Mouse (Mus musculus) macrophage (primary cell): Measurements from ENCODE around the gene Ptprc. TPM values are rescaled to one million over a fixed set of nuclear protein-coding genes. Genes with fewer than 3 reads are reported as not detected.

Experiments
- H3K27ac ChIP-seq: fragments of 350-480 bp; formaldehyde crosslinking; 2 replicates; pipeline ENCODE4 v1.9.0; 2021
- H3K36me3 ChIP-seq: fragments of 350-480 bp; formaldehyde crosslinking; 2 replicates; pipeline ENCODE4 v1.9.0; 2021; ENCODE audit errors: inconsistent target
- H3K4me3 ChIP-seq: fragments of 350-480 bp; formaldehyde crosslinking; 2 replicates; pipeline ENCODE4 v1.9.0; 2021; ENCODE audit errors: inconsistent target
- H3K79me2 ChIP-seq: fragments of 350-480 bp; formaldehyde crosslinking; 2 replicates; pipeline ENCODE4 v1.9.0; 2021; ENCODE audit errors: inconsistent target
- WGBS: methylation state at CpG from one replicate; pipeline ENCODE4 v1.1.7; 2026; ENCODE audit warnings: inconsistent platforms; ENCODE audit not compliant: missing documents; 5-methylcytosine and 5-hydroxymethylcytosine counted together
- polyA plus RNA-seq: library from polyadenylated mRNA; stranded (reverse); fragments of 250-400 nt; gene quantifications from 3 replicates; pipeline ENCODE4 v1.2.4, GENCODE M21; 2018; ENCODE audit warnings: inconsistent platforms

Gene Ptprc
- polyA plus RNA-seq, 1 experiment from 2014 or later: 195 TPM

DNA sequence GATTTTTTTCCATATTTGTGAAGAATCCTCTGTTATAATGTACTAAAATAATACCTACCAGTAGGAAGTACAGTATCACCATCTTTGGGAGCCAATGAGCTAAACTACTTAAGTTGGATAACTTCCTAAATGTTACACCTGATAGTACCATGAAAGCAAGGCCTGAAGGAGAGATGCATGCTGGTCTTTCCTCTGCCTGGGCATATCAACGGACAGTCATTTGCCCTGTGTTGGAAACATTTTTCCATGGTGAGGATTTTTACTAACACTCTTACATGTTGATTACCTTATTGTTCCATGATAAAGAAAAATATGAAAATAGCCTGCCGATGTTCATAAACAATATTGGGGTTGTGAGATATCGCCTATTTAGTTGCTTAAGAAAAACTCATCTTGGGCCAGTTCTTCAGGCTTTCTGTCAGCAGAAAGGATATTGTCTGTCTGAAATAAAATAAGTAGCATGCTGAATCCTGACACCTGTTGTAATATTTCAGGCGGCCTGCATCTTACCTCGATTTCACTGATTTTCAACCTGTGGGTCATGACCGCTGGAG, 38.4 kb downstream of the Ptprc start:
- peaks cover 96% of the 10 kb centered on the region for H3K79me2 ChIP-seq
- peak overlapping the region; percentile 86 for H3K27ac ChIP-seq
- H3K36me3 ChIP-seq: 0 out of 2 replicates have a peak, but pooled peaks cover 9% of the 10 kb centered on the region
- no peak overlapping the region; the same call in 1 of the 2 replicates for H3K4me3 ChIP-seq
- WGBS: 70% methylated on average over 6 of the region's 6 CpGs

DNA sequence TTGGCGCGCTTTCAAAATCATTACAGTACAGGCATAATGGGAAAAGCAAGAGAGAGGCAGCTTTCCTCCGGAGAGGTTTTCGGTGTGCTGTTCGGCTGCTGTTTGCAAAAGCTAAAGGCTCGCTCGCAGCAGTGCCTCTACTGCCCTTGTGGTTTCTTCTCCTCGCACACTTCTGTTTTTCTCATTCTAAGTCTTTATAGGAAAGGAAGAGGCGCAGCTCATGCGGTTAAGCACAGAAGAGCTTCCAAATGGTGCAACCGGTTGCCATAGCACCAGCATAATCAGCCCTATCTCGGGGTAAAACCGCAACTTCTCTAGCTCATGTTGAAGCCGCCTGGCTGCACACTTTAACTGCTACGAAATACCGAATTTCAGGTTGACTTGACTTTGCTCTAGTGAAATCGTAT, 39.1 kb downstream of the Ptprc start:
- H3K36me3 ChIP-seq: 0 out of 2 replicates have a peak, but pooled peaks cover 9% of the 10 kb centered on the region
- H3K27ac ChIP-seq: peak overlapping the region; percentile 86
- peaks cover 96% of the 10 kb centered on the region for H3K79me2 ChIP-seq
- H3K4me3 ChIP-seq: peak overlapping the region; percentile 7; the same call in 1 of the 2 replicates
- under 1% methylated on average over 17 of the region's 17 CpGs for WGBS

DNA sequence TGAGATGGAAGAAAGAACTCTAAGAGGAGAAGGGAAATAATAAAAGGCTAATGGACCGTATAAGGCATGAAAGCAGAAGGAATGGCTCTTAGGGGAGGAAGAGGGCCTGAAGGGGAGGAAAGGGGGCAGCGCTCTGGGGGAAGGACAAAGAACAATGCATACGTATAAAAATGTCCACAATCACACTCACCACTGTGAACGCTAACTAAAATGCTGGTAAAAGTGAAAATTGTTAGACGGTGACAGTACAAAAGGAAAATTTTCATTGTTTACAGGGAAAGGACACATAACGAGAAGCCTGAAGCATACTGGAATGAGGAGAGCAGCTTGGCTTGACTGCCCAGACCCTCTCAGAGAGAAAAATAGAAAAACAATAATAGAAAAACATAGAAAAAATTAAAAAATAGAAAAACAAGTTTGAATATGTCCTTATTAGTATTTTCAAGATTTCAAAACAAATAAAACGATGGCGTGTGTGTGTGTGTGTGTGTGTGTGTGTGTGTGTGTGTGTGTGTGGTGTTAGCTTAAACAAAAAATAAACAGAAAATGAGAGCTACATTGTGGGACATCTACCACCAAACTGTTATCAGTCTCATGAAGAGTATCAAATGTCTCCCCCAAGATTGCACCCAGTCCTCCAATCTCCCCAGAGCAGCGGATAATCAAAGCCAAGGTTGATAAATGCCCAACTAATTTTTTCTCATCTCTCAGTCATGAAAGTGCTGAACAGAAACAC, 39.7 kb downstream of the Ptprc start:
- Histone ChIP-seq H3K36me3 (0 out of 2 replicates have a peak, but pooled peaks cover 6% of the 10 kb centered on the region), H3K4me3 (peak overlapping the region; percentile 7; the same call in 1 of the 2 replicates), H3K27ac (peak overlapping the region; percentile 86), H3K79me2 (peaks cover 96% of the 10 kb centered on the region)
- 26% methylated on average over 8 of the region's 9 CpGs for WGBS

DNA sequence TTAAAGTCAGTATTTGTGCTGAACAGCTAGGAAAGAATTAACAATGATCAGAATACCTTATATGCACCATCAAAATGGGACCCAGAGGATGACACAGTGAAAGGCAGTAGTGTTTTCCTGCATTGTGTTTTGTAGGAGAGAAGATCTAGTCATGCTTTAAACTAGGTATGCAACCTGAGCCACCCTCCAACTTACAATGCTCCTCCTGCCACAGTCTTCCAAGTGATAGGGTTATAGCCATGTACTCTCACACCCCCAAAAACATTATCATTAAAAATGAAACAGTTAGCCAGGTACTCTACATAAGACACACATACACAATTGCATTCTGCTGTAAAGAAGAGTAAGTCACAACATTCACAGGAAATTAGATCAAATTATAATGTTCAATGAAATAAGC, 40.4 kb downstream of the Ptprc start:
- Histone ChIP-seq H3K27ac (peak overlapping the region; percentile 86), H3K4me3 (no peak overlapping the region), H3K36me3 (no peaks in the 10 kb centered on the region), H3K79me2 (peaks cover 96% of the 10 kb centered on the region)

DNA sequence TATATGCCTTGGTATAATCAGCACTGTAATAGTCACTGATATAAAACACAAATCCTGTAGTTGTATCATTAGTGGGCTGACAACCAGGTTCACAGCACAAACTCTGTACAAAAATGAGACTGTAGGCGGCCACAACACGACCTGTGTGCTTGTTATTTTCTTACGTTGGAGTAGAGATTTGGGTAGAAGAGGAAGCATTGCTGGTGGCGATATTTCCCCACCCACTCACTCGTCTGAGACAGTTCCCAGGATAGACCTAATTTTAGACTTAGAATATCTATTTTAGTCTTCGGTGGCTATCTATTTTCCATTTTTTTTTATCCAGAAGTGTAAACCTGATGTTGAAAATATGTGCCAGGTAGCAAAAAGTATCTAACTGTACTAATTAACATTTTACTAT, 41.2 kb downstream of the Ptprc start:
- no peak overlapping the region for H3K4me3 ChIP-seq
- no peak overlapping the region for H3K27ac ChIP-seq
- H3K36me3 ChIP-seq: no peaks in the 10 kb centered on the region
- 20% methylated on average over 6 of the region's 6 CpGs for WGBS
- H3K79me2 ChIP-seq: peaks cover 96% of the 10 kb centered on the region

DNA sequence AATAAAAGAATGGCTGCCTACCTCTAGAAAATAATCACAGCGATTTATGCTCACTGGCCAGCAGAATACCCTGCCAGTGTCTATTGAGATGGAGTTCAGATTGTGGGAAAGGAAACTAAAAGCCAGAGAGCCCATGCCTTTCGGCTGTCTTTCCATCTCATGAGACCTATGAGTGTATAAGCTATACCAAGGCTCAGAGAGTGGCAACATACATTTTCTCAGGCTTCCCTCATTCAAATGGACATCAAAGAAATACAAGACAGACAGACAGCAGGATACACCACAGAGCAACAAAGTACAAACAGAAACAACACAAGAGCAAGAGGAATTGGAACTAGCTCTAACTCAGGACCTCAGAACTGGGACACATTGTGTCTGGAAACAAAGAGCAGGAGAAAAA, 43.8 kb downstream of the Ptprc start:
- WGBS: 76% methylated on average over 2 of the region's 2 CpGs

DNA sequence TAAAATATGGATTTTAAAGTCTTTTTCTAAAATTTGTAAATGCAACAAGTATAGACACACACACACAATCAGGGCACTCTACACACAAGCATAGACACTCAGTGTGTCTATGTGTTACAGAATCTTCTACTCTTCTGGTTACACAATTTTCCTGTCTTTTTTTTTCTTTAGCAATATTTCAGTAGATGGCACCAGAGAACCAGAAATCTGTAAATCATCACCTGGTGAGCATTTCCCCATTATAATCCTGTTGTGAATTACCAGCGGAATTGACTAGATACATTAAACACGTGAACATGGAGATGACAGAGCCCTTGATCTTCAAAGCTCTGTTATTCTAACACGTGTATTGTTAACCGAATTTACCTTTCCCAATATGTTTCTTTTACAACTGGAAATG, 45.4 kb downstream of the Ptprc start:
- Histone ChIP-seq H3K27ac (no peak overlapping the region), H3K79me2 (peaks cover 100% of the 10 kb centered on the region), H3K4me3 (no peak overlapping the region), H3K36me3 (no peaks in the 10 kb centered on the region)
- WGBS: 48% methylated on average over 4 of the region's 4 CpGs

More for the DNA sequence above, 43.8 kb downstream of the Ptprc start:
- H3K79me2 ChIP-seq: peaks cover 96% of the 10 kb centered on the region
- no peak overlapping the region for H3K27ac ChIP-seq
- H3K36me3 ChIP-seq: no peaks in the 10 kb centered on the region
- no peak overlapping the region for H3K4me3 ChIP-seq

DNA sequence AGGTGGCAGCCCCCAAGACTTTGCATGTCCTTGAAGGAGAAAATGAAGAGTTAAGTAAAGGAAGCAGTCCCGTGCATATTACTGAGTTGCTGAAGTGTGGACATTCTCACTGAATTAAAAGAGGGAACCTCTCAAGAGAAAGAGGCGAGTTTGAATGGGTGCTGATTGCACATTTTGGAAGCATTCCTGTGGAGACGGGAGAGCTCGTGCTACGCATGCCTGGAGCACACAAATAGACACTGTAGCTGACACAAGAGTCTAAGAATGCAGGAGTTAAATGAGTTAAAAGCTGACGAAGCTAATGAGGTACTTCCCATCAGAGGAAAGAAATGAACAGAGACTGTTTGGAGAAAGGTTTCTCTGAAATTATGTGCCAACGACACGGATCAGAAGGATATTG, 48.7 kb downstream of the Ptprc start:
- no peak overlapping the region for H3K4me3 ChIP-seq
- H3K27ac ChIP-seq: no peak overlapping the region
- H3K36me3 ChIP-seq: no peaks in the 10 kb centered on the region
- H3K79me2 ChIP-seq: peaks cover 96% of the 10 kb centered on the region
- WGBS: 75% methylated on average over 6 of the region's 8 CpGs

DNA sequence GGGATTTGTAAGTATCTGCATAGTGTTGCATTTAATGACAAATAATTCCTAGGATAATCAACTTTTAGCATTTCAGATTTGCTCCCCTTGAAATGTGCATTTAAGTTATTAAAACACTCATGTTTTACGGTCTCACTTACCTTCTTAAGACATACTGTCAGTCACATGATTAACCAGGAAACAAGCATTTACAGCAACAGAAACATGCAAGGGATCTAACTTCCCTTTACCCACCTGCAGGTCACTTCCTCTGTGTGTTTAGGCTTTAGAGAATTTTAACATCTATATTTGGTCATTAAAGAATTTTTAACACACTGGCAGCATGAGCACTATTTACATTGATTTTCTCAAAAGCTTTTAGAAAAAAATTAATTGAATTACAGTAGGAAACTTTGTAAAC, 50.2 kb downstream of the Ptprc start:
- no peak overlapping the region for H3K4me3 ChIP-seq
- peaks cover 93% of the 10 kb centered on the region for H3K79me2 ChIP-seq
- H3K27ac ChIP-seq: no peak overlapping the region
- WGBS: 17% methylated on average over 1 of the region's 1 CpGs
- H3K36me3 ChIP-seq: peaks cover 1% of the 10 kb centered on the region; the same call in 1 of the 2 replicates

DNA sequence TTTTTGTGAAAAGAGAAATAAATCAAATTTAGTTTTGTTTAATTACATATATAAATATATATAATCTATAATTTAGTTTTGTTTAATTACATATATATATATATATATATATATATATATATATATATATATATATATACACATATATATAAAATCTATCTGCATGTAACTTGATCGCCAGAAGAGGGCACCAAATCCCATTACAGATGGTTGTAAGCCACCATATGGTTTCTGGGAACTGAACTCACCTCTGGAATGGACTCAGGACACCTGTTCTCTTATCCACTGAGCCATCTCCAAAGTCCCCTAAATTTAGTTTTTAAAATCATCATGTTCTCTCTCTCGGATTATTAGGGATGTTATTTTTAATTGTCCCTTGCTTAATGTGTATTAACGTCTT, 51.6 kb downstream of the Ptprc start:
- Histone ChIP-seq H3K4me3 (no peak overlapping the region), H3K79me2 (peaks cover 93% of the 10 kb centered on the region), H3K27ac (no peak overlapping the region), H3K36me3 (peaks cover 15% of the 10 kb centered on the region)
- WGBS: 46% methylated on average over 3 of the region's 3 CpGs

DNA sequence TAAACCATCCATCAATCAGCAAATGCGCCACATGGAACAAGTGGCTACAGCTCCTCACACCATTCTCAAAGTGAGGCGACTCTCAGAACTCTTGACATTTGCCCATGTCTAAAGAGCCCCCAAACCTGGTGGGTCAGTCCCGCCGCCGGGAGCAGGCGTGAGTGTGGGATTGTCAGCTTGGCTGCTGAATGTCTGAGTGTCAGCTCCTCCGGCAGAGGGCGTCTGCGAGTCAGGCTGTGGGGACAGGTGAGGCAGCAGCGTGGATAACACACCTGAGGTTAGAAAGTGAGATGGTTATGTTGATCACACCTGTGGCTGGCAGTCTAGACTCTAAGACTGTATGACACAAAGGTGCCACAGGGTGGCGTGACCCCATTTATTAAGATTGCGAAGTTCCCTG, 55.6 kb downstream of the Ptprc start:
- no peak overlapping the region for H3K27ac ChIP-seq
- no peak overlapping the region for H3K4me3 ChIP-seq
- 99% methylated on average over 11 of the region's 12 CpGs for WGBS
- H3K79me2 ChIP-seq: peaks cover 67% of the 10 kb centered on the region
- H3K36me3 ChIP-seq: peaks cover 55% of the 10 kb centered on the region

DNA sequence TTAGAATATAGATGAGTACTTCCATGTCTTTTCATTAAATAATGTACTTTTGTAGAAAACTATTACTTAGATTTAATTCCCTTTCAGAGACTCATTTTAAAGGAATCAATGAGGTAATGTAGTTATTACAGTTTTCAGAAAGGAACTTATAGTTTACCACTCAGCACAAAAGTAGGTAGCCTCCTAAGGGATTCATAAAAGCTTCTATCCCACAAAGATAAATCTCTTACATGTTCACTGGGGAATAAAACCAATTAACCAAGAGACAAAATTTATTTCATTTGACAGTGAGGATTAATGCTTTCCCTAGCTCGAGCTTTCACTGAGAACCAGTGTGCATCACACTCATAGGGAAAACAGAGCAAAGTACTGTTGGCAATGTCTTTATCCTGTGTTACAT, 82.3 kb downstream of the Ptprc start:
- peaks cover 50% of the 10 kb centered on the region for H3K36me3 ChIP-seq
- 100% methylated on average over 1 of the region's 1 CpGs for WGBS
- H3K27ac ChIP-seq: no peak overlapping the region
- no peaks in the 10 kb centered on the region for H3K79me2 ChIP-seq
- no peak overlapping the region for H3K4me3 ChIP-seq

DNA sequence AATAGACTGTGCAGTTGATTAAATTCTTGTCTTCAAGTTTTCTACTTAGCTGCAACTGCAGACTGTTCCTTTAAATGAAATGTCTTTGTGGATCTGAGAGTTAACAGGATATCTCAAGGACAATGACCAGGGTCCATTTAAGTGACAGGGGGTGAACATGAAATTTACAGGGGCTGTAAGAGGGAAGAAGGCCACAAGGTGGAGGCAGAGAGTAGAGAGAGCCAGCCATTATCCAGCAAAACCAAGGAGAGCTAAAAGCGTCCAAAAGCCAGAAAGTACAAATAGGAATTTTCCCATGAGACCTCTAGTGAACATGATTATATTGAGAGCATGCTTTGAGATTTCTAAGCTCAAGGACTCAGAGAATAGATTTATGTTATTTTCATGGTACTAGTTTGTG, 89.7 kb downstream of the Ptprc start:
- WGBS: 83% methylated on average over 1 of the region's 1 CpGs
- no peaks in the 10 kb centered on the region for H3K79me2 ChIP-seq
- no peak overlapping the region for H3K27ac ChIP-seq
- no peak overlapping the region for H3K4me3 ChIP-seq
- peaks cover 65% of the 10 kb centered on the region for H3K36me3 ChIP-seq

DNA sequence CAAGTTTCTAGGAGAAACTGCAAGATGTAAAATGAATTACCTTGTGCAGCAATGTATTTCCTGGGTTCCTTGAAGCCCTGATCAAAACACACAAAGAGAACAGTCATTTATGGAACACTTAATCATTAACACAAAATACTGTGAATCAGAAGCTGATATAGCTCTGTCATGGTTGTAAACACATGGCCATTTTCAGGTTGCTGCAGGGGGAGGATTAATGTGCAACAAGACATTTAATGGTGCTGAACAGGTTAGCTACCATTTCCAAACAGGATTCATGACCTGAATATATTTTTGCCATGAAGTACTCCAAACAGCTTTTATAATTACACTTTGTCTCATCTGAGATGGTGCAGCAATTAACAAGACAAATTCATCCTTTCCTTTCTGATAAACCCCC, 91.8 kb downstream of the Ptprc start:
- Histone ChIP-seq H3K4me3 (no peak overlapping the region), H3K79me2 (no peaks in the 10 kb centered on the region), H3K27ac (no peak overlapping the region), H3K36me3 (peaks cover 68% of the 10 kb centered on the region)

DNA sequence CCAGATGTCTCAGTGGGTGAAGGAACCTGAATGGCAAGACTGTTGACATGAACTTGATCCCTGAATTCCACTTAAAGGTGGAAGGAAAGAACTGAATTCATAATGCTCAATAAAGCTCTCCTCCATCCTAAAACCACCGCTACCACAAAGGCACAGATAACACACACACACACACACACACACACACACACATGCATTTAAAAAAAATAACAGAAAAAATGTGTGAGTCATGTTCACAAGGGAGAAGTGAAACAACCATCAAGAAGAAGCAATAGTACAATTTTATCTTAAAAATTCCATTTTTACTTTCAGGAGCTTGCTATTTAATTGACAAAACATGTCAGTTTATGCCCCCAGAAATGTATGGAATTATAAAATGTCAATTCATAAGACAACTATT, 95.2 kb downstream of the Ptprc start:
- Histone ChIP-seq H3K4me3 (no peak overlapping the region), H3K79me2 (no peaks in the 10 kb centered on the region), H3K27ac (no peak overlapping the region), H3K36me3 (peaks cover 84% of the 10 kb centered on the region)
- no CpG with 5 or more reads among the region's 1 CpGs for WGBS
